Mouse (Mus musculus) forebrain, postnatal 0 days (tissue): ENCODE data around the gene Tmem127. TPM values are rescaled to one million over a fixed set of nuclear protein-coding genes. Genes with fewer than 3 reads are reported as not detected.

ENCODE experiments used
- ATAC-seq: fragments of 200-750 bp; cut with Nextera tagmentation; 2 replicates; pipeline ENCODE4 v1.8.0; 2017; ENCODE audit warnings: mild to moderate bottlenecking, moderate library complexity
- DNase-seq: peaks from one replicate; pipeline ENCODE4 v3.0.0-alpha.2; 2015
- H3K27ac ChIP-seq: fragments of 300-500 bp; sonication (generic); 2 replicates; pipeline ENCODE4 v1.5.1; 2014; ENCODE audit warnings: low read depth, mild to moderate bottlenecking, antibody characterized with exemption, low read length, moderate library complexity, mixed read lengths
- H3K27me3 ChIP-seq: fragments of 300-500 bp; sonication (generic); 2 replicates; pipeline ENCODE4 v1.6.1; 2014; ENCODE audit warnings: mild to moderate bottlenecking, low read length, mixed read lengths; ENCODE audit not compliant: insufficient read depth
- H3K36me3 ChIP-seq: fragments of 300-500 bp; sonication (generic); 2 replicates; pipeline ENCODE4 v1.6.1; 2014; ENCODE audit warnings: mild to moderate bottlenecking, moderate library complexity; ENCODE audit not compliant: insufficient read depth
- H3K4me1 ChIP-seq: fragments of 300-500 bp; sonication (generic); 2 replicates; pipeline ENCODE4 v1.6.1; 2014; ENCODE audit warnings: antibody characterized with exemption; ENCODE audit not compliant: insufficient read depth
- H3K4me2 ChIP-seq: fragments of 300-500 bp; sonication (generic); 2 replicates; pipeline ENCODE4 v1.6.1; 2014; ENCODE audit warnings: low read depth, mild to moderate bottlenecking, moderate library complexity
- H3K4me3 ChIP-seq: fragments of 300-500 bp; sonication (generic); 2 replicates; pipeline ENCODE4 v1.5.1; 2014; ENCODE audit warnings: low read depth, low read length, mixed read lengths
- H3K9ac ChIP-seq: fragments of 300-500 bp; sonication (generic); 2 replicates; pipeline ENCODE4 v1.6.1; 2014; ENCODE audit warnings: mild to moderate bottlenecking
- H3K9me3 ChIP-seq: fragments of 300-500 bp; sonication (generic); 2 replicates; pipeline ENCODE4 v1.6.1; 2016; ENCODE audit warnings: low read length
- CTCF ChIP-seq: sonication (generic); IDR thresholded peaks from 2 replicates; pipeline ENCODE4 v1.5.1; 2016; ENCODE audit warnings: antibody characterized with exemption, control low read depth, low read depth
- WGBS: fragments of 180-500 bp; shearing (Covaris S2); extraction: QIAGEN DNeasy Blood & Tissue Kit; methylation state at CpG from one replicate; pipeline ENCODE4 v1.1.7; 2014; 5-methylcytosine and 5-hydroxymethylcytosine counted together
- polyA plus RNA-seq: library from polyadenylated mRNA; unstranded; fragments of >200 nt; fragmentation: Nextera tagmentation; extraction: Ambion mirVana; gene quantifications from 2 replicates; pipeline ENCODE4 v1.2.1, GENCODE M21; 2015
- total RNA-seq: library from RNA; depleted of rRNA; stranded (reverse); fragments of >200 nt; gene quantifications from 2 replicates; pipeline ENCODE4 v1.2.3, GENCODE M21; 2014

Gene Tmem127
- total and polyA plus RNA-seq, 2 experiments from 2014 or later = 74.6 to 94.4 TPM

DNA sequence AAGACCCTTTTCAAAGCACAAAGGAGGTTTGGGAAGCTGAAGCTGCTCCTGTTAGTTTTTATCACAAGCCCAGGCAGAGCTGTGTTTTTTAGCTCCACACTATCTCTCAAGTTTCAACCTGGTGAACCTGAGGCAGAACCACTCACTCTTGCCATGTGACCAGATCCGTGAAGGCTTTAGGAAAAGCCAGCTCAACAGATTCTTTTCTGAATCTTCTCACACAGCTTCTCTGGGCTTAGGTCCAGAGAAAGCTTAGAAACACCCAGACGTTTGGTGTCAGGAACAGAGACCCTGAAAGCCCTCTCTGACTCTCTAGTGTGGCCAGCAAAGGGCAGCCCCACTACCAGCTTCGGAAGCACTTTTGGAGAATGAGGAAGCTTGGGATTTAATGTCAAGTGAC is 3.7 kb downstream of the Tmem127 start:
- 72% methylated on average over 3 of the region's 3 CpGs for WGBS
- no peak for TF ChIP-seq CTCF
- no peak overlapping the region for H3K9ac ChIP-seq
- ATAC-seq (no peak), DNase-seq (no peak)
- no peak overlapping the region for H3K4me3 ChIP-seq
- peaks cover 18% of the 10 kb centered on the region for H3K4me1 ChIP-seq
- no peak overlapping the region for H3K4me2 ChIP-seq
- no peaks in the 10 kb centered on the region for H3K9me3 ChIP-seq
- 0 out of 2 replicates have a peak, but pooled peaks cover 5% of the 10 kb centered on the region for H3K36me3 ChIP-seq
- H3K27me3 ChIP-seq = no peaks in the 10 kb centered on the region
- no peak overlapping the region for H3K27ac ChIP-seq

DNA sequence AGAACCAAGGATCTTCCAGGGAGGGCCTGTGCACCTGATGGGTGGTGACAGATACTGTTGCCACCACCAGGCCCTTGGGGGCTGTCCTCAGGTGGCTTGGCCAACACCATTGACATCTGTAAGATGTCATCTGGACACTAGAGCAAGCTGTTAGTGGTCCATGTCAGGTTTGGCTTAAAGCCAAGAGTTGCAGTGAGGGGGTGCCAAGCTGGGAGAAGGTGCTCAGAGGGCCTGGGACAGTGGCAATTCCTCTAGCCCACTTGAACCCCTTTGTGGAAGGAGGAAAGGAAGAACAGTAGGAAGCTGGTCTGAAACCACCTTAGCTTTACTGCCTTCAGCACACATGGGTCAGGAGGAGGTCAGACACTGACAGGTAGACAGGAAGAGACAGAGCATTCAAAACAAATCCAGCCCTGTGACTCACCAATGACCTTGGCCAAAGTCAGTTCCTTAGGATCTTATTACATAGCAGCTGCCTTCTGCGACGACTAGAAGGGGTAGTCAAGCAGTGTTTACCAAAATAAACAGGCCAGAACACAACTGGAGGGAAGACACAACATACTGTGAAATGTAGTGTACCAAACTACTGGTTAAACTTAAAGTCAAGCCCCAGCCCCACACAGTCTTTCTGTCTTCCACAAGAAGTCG is 4.3 kb downstream of the Tmem127 start:
- TF ChIP-seq CTCF = no peak
- Histone ChIP-seq H3K9me3 (no peaks in the 10 kb centered on the region), H3K4me2 (no peak overlapping the region), H3K27me3 (no peaks in the 10 kb centered on the region), H3K36me3 (peaks cover 10% of the 10 kb centered on the region), H3K4me3 (no peak overlapping the region), H3K27ac (no peak overlapping the region), H3K9ac (no peak overlapping the region), H3K4me1 (peaks cover 12% of the 10 kb centered on the region)
- ATAC-seq = no peak
- no peak for DNase-seq
- 77% methylated on average over 3 of the region's 3 CpGs for WGBS

DNA sequence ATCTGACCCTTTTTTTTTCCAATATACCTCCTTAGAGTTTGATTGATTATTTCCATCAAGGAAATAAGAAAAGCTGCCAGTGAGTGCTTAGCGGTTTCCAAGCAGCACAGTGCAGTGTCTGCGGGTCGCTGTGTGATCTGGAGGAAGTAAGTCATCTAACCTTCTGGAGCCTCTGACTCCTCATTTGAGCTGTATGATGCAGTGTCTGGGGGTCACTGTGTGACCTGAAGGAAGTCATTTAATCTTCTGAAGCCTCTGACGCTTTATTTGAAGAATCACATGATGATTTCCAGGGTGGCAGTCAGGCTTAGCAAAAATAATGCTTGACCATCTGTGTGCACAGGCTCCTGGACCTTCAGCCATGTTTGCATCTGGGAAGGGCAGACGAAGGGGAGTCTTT is 5.1 kb downstream of the Tmem127 start:
- Histone ChIP-seq H3K4me2 (no peak overlapping the region), H3K27ac (no peak overlapping the region), H3K4me1 (peaks cover 11% of the 10 kb centered on the region; the same call in 1 of the 2 replicates), H3K36me3 (peaks cover 18% of the 10 kb centered on the region), H3K4me3 (no peak overlapping the region), H3K9ac (no peak overlapping the region), H3K27me3 (no peaks in the 10 kb centered on the region), H3K9me3 (no peaks in the 10 kb centered on the region)
- ATAC-seq (no peak), DNase-seq (no peak)
- 88% methylated on average over 5 of the region's 5 CpGs for WGBS
- TF ChIP-seq CTCF = no peak

DNA sequence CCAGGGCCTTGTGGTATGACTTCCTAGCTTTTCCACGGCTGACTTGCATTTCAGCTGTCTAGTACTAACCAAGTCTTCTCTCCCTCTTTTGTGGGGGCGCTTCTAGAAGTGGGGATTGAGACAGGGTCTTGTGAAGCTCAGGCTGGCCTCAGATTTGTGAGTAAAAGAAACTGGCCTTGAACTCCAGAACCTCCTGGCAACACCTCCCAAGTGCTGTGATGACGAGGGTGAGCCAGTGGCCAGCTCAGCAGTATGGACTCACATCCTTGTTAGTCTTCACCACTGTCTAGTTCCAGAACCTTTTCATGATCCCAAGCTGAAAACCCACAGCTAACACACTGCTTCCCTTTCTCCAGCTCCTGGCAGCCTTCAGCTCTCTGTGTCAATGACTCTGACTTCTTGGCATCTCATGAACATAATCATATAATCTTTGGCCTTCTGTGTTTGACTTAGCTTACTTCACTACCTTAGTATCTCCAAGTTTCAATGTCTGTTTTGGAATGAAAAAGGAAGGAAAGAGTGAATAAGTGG is 7.0 kb downstream of the Tmem127 start:
- no peaks in the 10 kb centered on the region for H3K27me3 ChIP-seq
- no peak overlapping the region for H3K9ac ChIP-seq
- H3K9me3 ChIP-seq = no peaks in the 10 kb centered on the region
- H3K4me1 ChIP-seq = peaks cover under 1% of the 10 kb centered on the region; the same call in 1 of the 2 replicates
- no peak overlapping the region for H3K4me3 ChIP-seq
- no peak overlapping the region for H3K4me2 ChIP-seq
- DNase-seq (no peak), ATAC-seq (no peak)
- no peak overlapping the region for H3K27ac ChIP-seq
- peaks cover 36% of the 10 kb centered on the region for H3K36me3 ChIP-seq
- WGBS = 87% methylated on average over 3 of the region's 3 CpGs
- TF ChIP-seq CTCF = no peak

DNA sequence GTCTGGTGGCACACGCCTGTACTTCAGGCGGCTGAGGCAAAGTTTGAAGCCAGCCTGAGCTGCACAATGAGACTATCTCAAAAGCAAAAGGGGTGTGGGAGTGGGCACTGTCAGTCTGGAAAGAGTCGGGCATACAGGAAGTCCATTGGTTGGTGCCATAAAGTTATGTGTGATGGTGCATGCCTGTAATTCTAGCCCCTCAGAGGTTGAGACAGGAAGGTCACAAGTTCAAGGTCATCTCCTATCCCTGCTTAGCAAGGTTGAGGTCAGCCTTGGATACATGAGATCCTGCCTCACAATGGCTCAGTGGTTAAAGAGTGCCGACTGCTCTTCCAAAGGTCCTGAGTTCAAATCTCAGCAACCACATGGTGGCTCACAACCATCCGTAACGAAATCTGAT is 7.6 kb downstream of the Tmem127 start:
- ATAC-seq (no peak), DNase-seq (no peak)
- no peak overlapping the region for H3K9ac ChIP-seq
- H3K4me3 ChIP-seq = no peak overlapping the region
- H3K4me2 ChIP-seq = no peak overlapping the region
- TF ChIP-seq CTCF = no peak
- H3K27me3 ChIP-seq = no peaks in the 10 kb centered on the region
- H3K27ac ChIP-seq = no peak overlapping the region
- H3K9me3 ChIP-seq = no peaks in the 10 kb centered on the region
- H3K4me1 ChIP-seq = no peaks in the 10 kb centered on the region
- WGBS = 91% methylated on average over 6 of the region's 6 CpGs
- peaks cover 41% of the 10 kb centered on the region for H3K36me3 ChIP-seq

DNA sequence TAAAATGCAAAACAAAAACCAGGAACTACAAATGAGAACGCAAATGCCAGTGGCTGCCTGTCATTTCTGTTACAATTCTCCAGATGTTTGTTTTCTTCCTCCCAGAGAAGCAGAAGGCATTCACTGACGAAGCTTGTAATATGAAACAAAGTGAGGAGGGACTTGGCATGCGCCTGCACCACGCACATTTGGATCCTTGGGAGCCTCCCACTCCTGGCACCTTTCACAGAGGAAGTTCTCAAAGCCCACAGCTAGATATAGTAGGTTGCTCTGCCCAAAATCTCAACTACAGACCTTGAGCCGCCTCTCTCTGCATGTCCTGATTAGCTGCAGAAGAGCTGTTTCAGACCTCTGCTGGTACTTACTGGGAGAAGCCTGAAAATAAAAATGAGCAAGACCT is 11.6 kb downstream of the Tmem127 start:
- Histone ChIP-seq H3K4me3 (no peak overlapping the region), H3K4me2 (no peak overlapping the region), H3K36me3 (peaks cover 42% of the 10 kb centered on the region), H3K9me3 (no peaks in the 10 kb centered on the region), H3K4me1 (no peaks in the 10 kb centered on the region), H3K9ac (no peak overlapping the region), H3K27me3 (no peaks in the 10 kb centered on the region), H3K27ac (no peak overlapping the region)
- no peak for ATAC-seq
- no peak for TF ChIP-seq CTCF
- 82% methylated on average over 5 of the region's 5 CpGs for WGBS
- DNase-seq = no peak

DNA sequence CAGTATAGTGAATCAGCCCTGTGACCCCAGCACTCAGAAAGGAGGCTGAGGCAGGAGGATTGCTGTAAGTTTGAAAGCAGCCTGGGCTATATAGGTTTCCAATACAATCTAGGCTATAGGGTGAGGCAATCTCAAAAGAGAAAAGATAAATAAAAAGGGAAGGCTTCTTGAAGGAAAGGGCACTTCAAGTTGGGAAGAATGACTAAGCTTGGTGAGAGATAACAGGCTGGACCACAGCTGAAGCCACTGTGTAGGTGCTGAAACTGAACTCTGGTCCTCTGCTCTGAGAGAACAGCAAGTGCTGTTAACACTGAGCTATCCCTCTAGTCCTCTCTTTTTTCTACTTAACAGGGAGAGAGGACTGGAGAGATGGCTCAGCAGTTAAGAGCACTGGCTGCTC is 14.8 kb downstream of the Tmem127 start:
- Histone ChIP-seq H3K36me3 (peaks cover 27% of the 10 kb centered on the region), H3K27me3 (no peaks in the 10 kb centered on the region), H3K4me1 (no peaks in the 10 kb centered on the region), H3K27ac (no peak overlapping the region), H3K4me3 (no peak overlapping the region), H3K9me3 (no peaks in the 10 kb centered on the region), H3K4me2 (no peak overlapping the region), H3K9ac (no peak overlapping the region)
- DNase-seq (no peak), ATAC-seq (no peak)
- no peak for TF ChIP-seq CTCF
